Mouse (Mus musculus) MEL (cell line): Measurements from ENCODE around the gene Desi1. TPM values are rescaled to one million over a fixed set of nuclear protein-coding genes. Genes with fewer than 3 reads are reported as not detected.

Experiments
- DNase-seq: peaks from one replicate; pipeline ENCODE4 v3.0.0; 2011; ENCODE audit warnings: low read depth, low spot score
- H3K27ac ChIP-seq: 2 replicates; pipeline ENCODE4 v1.5.1; 2012; ENCODE audit warnings: low read depth, mild to moderate bottlenecking, control low read depth, low read length, moderate library complexity; ENCODE audit not compliant: control insufficient read depth
- H3K27me3 ChIP-seq, 2 experiments: fragments of 150-350 bp in 1 of 2; sonication (generic) in 1 of 2; 2 replicates each; pipeline ENCODE4 v1.6.1; 2012; ENCODE audit warnings: low read length in 2 of 2, mild to moderate bottlenecking in 2 of 2, improper control_type of control experiment in 1 of 2, moderate library complexity in 1 of 2; ENCODE audit not compliant: insufficient read depth in 2 of 2, control insufficient read depth in 1 of 2
- H3K36me3 ChIP-seq, 2 experiments: 2 replicates each; pipeline ENCODE4 v1.6.1; 2012 to 2014; ENCODE audit warnings: low read length in 2 of 2, improper control_type of control experiment in 1 of 2, inconsistent platforms in 1 of 2, mild to moderate bottlenecking in 1 of 2; ENCODE audit not compliant: insufficient read depth in 2 of 2, control insufficient read depth in 1 of 2
- H3K4me1 ChIP-seq, 2 experiments: fragments of 150-350 bp in 1 of 2; sonication (generic) in 1 of 2; 2 replicates each; pipeline ENCODE4 v1.6.1; 2012; ENCODE audit warnings: low read length in 2 of 2, improper control_type of control experiment in 1 of 2, mild to moderate bottlenecking in 1 of 2; ENCODE audit not compliant: insufficient read depth in 2 of 2, control insufficient read depth in 1 of 2
- H3K4me3 ChIP-seq, 2 experiments: fragments of 150-350 bp in 1 of 2; sonication (generic) in 1 of 2; 2 replicates each; pipeline ENCODE4 v1.5.1; 2012; ENCODE audit warnings: low read depth in 2 of 2, low read length in 2 of 2, mild to moderate bottlenecking in 2 of 2, moderate library complexity in 2 of 2, control low read depth in 1 of 2, improper control_type of control experiment in 1 of 2; ENCODE audit not compliant: control insufficient read depth in 1 of 2, insufficient read depth in 1 of 2
- H3K79me2 ChIP-seq: 2 replicates; pipeline ENCODE4 v1.6.1; 2012; ENCODE audit warnings: mild to moderate bottlenecking, low read length, moderate library complexity; ENCODE audit not compliant: control insufficient read depth, poor library complexity, insufficient read depth
- H3K9ac ChIP-seq: 2 replicates; pipeline ENCODE4 v1.6.1; 2012; ENCODE audit warnings: low read depth, mild to moderate bottlenecking, control low read depth, low read length, moderate library complexity; ENCODE audit not compliant: control insufficient read depth, poor library complexity, severe bottlenecking
- H3K9me3 ChIP-seq: fragments of 150-350 bp; sonication (generic); replicated peaks from 2 replicates; pipeline ENCODE4 v1.6.1; 2012; ENCODE audit warnings: mild to moderate bottlenecking, low read length, improper control_type of control experiment, moderate library complexity; ENCODE audit not compliant: insufficient read depth
- GABPA ChIP-seq: IDR thresholded peaks from 2 replicates; pipeline ENCODE4 v1.6.1; 2012; ENCODE audit warnings: low read depth, mild to moderate bottlenecking, inconsistent platforms, low read length, improper control_type of control experiment, moderate library complexity
- HCFC1 ChIP-seq: IDR thresholded peaks from 2 replicates; pipeline ENCODE4 v1.6.1; 2012; ENCODE audit warnings: low read depth, mild to moderate bottlenecking, inconsistent platforms, low read length, improper control_type of control experiment, moderate library complexity
- MAFK ChIP-seq: IDR thresholded peaks from 2 replicates; pipeline ENCODE4 v1.6.1; 2011; ENCODE audit warnings: low read depth, mild to moderate bottlenecking, low read length, improper control_type of control experiment, borderline replicate concordance
- MAX ChIP-seq: IDR thresholded peaks from 2 replicates; pipeline ENCODE4 v1.6.1; 2011; ENCODE audit warnings: low read length, improper control_type of control experiment
- POLR2A ChIP-seq, 2 experiments: IDR thresholded peaks; 2 replicates each; pipeline ENCODE4 v1.6.1; 2011 to 2012; ENCODE audit warnings: low read length in 2 of 2, mild to moderate bottlenecking in 2 of 2, control low read depth in 1 of 2, improper control_type of control experiment in 1 of 2, low read depth in 1 of 2, moderate library complexity in 1 of 2; ENCODE audit not compliant: control insufficient read depth in 1 of 2, insufficient read depth in 1 of 2, poor library complexity in 1 of 2
- UBTF ChIP-seq: IDR thresholded peaks from 2 replicates; pipeline ENCODE4 v1.6.1; 2012; ENCODE audit warnings: low read depth, mild to moderate bottlenecking, inconsistent platforms, low read length, improper control_type of control experiment, moderate library complexity, borderline replicate concordance; ENCODE audit not compliant: insufficient read depth
- polyA plus RNA-seq, 2 experiments: library from polyadenylated mRNA; stranded (reverse) in 1 of 2; unstranded in 1 of 2; fragments of >175 nt in 1 of 2; fragments of >200 nt in 1 of 2; gene quantifications; 2 replicates each; pipeline versions ENCODE4 v1.2.1 to v1.2.4; 2012; ENCODE audit warnings: low replicate concordance in 2 of 2, low read depth in 1 of 2; ENCODE audit not compliant: insufficient read length in 2 of 2, insufficient read depth in 1 of 2, missing spikeins in 1 of 2
- total RNA-seq: library from RNA; depleted of rRNA; stranded (reverse); fragments of 300-350 nt; gene quantifications from 2 replicates; pipeline ENCODE4 v1.2.3, GENCODE M21; 2012; rRNA removed

The Desi1 gene
- total and polyA plus RNA-seq, 3 experiments: 26.3 to 116 TPM; not detected in 1

DNA sequence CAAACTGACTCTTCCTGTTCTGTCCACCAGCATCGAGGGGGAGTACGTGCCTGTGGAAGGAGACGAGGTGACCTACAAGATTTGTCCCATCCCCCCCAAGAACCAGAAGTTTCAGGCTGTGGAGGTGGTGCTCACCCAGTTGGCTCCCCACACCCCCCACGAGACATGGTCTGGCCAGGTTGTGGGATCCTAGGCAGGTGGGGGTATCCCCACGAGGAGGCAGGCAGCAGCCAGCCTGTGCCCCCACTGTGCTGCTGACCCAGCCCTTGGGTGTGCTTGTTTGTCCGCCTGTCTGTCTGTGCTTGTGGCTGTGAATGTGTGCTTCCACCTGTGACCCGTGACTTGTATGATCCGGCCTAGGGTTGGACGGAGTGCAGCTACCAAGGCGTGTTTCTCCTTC, 84.6 kb downstream of the Desi1 start:
- Histone ChIP-seq H3K36me3 (no peaks in the 10 kb centered on the region), H3K27me3 (peaks cover 0 to 2% of the 10 kb centered on the region in 2 experiments; a peak in 1 of 4 replicates), H3K4me1 (no peaks in the 10 kb centered on the region), H3K9me3 (no peaks in the 10 kb centered on the region), H3K4me3 (no peak overlapping the region), H3K27ac (no peak overlapping the region), H3K79me2 (no peaks in the 10 kb centered on the region), H3K9ac (no peak overlapping the region)
- no peak for DNase-seq
- TF ChIP-seq MAX: no peak

DNA sequence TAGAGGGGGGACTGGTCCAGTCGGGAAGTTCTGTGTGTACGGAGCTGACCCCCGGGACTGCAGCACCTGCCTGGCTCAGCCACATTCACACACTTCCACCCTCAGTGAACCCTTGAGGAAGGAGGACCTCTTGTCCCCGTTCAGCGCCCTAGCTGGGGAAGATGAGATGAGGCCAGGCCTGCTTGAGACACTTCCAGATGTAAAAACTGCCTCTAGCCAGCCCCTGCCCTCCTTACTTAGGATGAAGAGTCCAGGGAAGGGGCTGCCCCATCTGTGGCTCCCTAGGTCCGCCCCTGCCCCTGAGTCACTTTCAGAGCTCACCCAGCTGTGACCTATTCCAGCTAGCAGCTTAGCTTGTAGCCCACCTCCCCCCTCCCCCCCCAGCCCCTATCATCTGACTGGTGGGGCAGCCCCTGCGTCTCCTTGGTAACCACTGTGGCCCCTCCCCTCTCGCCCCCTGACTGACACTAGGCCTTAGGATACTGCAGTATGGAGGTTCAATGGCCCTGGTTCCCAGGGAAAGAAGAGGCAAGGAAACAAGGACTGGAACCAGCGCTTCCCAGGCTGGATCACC, 90.4 kb downstream of the Desi1 start:
- TF ChIP-seq HCFC1: no peak
- TF ChIP-seq MAFK: no peak
- TF ChIP-seq GABPA: no peak
- TF ChIP-seq POLR2A (IDR thresholded peaks at IDR 0.05; ENCODE audit: control insufficient read depth in 1 of 2, insufficient read depth in 1 of 2, low read depth in 1 of 2, low read length in 2 of 2, poor library complexity in 1 of 2): no peak
- no peak for TF ChIP-seq UBTF
- peaks cover 0 to 3% of the 10 kb centered on the region in 2 experiments; a peak in 1 of 4 replicates for H3K4me1 ChIP-seq
- no peaks in the 10 kb centered on the region for H3K9me3 ChIP-seq
- DNase-seq: no peak
- H3K27me3 ChIP-seq: peaks cover 0 to 2% of the 10 kb centered on the region in 2 experiments; a peak in 1 of 4 replicates
- no peak overlapping the region for H3K9ac ChIP-seq
- H3K4me3 ChIP-seq: no peak overlapping the region
- no peaks in the 10 kb centered on the region for H3K36me3 ChIP-seq
- no peak overlapping the region for H3K27ac ChIP-seq
- no peaks in the 10 kb centered on the region for H3K79me2 ChIP-seq

Other genes starting within 250 kb of the Desi1 start
- 11.6 and 12.3 TPM in 2 replicates for gene Tef, start 231.4 kb downstream of the Desi1 start, total RNA-seq
- 10 to 100 TPM in 1 of 2 experiments, not detected in 1; 21.7 TPM for gene Tef, start 231.4 kb downstream of the Desi1 start, polyA plus RNA-seq
- 21.6 and 23.5 TPM in 2 replicates for gene Tob2, start 175.1 kb downstream of the Desi1 start, total RNA-seq
- 10 to 100 TPM in 1 of 2 experiments, not detected in 1; 20.7 TPM for gene Tob2, start 175.1 kb downstream of the Desi1 start, polyA plus RNA-seq
- gene Phf5a, start 162.0 kb downstream of the Desi1 start, total RNA-seq: 112 and 128 TPM in 2 replicates
- gene Phf5a, start 162.0 kb downstream of the Desi1 start, polyA plus RNA-seq: 100 to 1,000 TPM in 1 of 2 experiments, not detected in 1; 164 TPM
- gene Aco2, start 161.6 kb downstream of the Desi1 start, total RNA-seq: 241 and 248 TPM in 2 replicates
- gene Aco2, start 161.6 kb downstream of the Desi1 start, polyA plus RNA-seq: 1,000 to 10,000 TPM in 1 of 2 experiments, 100 to 1,000 TPM in 1; 447 to 1,242 TPM
- gene Polr3h, start 107.6 kb downstream of the Desi1 start, total RNA-seq: 87.9 and 109 TPM in 2 replicates
- gene Polr3h, start 107.6 kb downstream of the Desi1 start, polyA plus RNA-seq: 100 to 1,000 TPM in 1 of 2 experiments, not detected in 1; 304 TPM
- gene Csdc2, start 97.1 kb downstream of the Desi1 start, total RNA-seq: not detected in 2 replicates
- gene Csdc2, start 97.1 kb downstream of the Desi1 start, polyA plus RNA-seq: not detected
- 72.7 and 77.5 TPM in 2 replicates for gene Pmm1, start 72.9 kb downstream of the Desi1 start, total RNA-seq
- gene Pmm1, start 72.9 kb downstream of the Desi1 start, polyA plus RNA-seq: 100 to 1,000 TPM in 1 of 2 experiments, not detected in 1; 111 TPM
- gene 1700029P11Rik, start 53.3 kb downstream of the Desi1 start, total RNA-seq: not detected in 2 replicates
- gene 1700029P11Rik, start 53.3 kb downstream of the Desi1 start, polyA plus RNA-seq: under 1 TPM in 1 of 2 experiments, not detected in 1; 0.07 TPM
- gene Xrcc6, start 46.0 kb downstream of the Desi1 start, total RNA-seq: 90.3 and 108 TPM in 2 replicates
- 100 to 1,000 TPM in 1 of 2 experiments, not detected in 1; 108 TPM for gene Xrcc6, start 46.0 kb downstream of the Desi1 start, polyA plus RNA-seq
- gene Snu13, start 13.7 kb upstream of the Desi1 start, total RNA-seq: 262 and 297 TPM in 2 replicates
- gene Snu13, start 13.7 kb upstream of the Desi1 start, polyA plus RNA-seq: 100 to 1,000 TPM; 196 to 375 TPM
- gene 4930407I10Rik, start 25.3 kb upstream of the Desi1 start, total RNA-seq: not detected in 2 replicates
- gene 4930407I10Rik, start 25.3 kb upstream of the Desi1 start, polyA plus RNA-seq: not detected
- gene Mei1, start 36.1 kb upstream of the Desi1 start, total RNA-seq: not detected in 2 replicates
- gene Mei1, start 36.1 kb upstream of the Desi1 start, polyA plus RNA-seq: not detected
- 11.8 and 19.7 TPM in 2 replicates for gene Ccdc134, start 94.1 kb upstream of the Desi1 start, total RNA-seq
- 10 to 100 TPM in 1 of 2 experiments, not detected in 1; 17.5 TPM for gene Ccdc134, start 94.1 kb upstream of the Desi1 start, polyA plus RNA-seq
- 40.5 and 52.2 TPM in 2 replicates for gene Srebf2, start 113.3 kb upstream of the Desi1 start, total RNA-seq
- 100 to 1,000 TPM in 1 of 2 experiments, not detected in 1; 161 TPM for gene Srebf2, start 113.3 kb upstream of the Desi1 start, polyA plus RNA-seq
- not detected in 2 replicates for gene Shisa8, start 179.0 kb upstream of the Desi1 start, total RNA-seq
- under 1 TPM in 1 of 2 experiments, not detected in 1; 0.10 TPM for gene Shisa8, start 179.0 kb upstream of the Desi1 start, polyA plus RNA-seq
- 1.5 TPM in 2 replicates for gene Tnfrsf13c, start 190.5 kb upstream of the Desi1 start, total RNA-seq
- gene Tnfrsf13c, start 190.5 kb upstream of the Desi1 start, polyA plus RNA-seq: under 1 TPM in 1 of 2 experiments, not detected in 1; 0.63 TPM
- 23.5 and 23.7 TPM in 2 replicates for gene Cenpm, start 210.9 kb upstream of the Desi1 start, total RNA-seq
- 10 to 100 TPM in 1 of 2 experiments, not detected in 1; 56.3 TPM for gene Cenpm, start 210.9 kb upstream of the Desi1 start, polyA plus RNA-seq
- gene 1500009C09Rik, start 218.5 kb upstream of the Desi1 start, total RNA-seq: not detected in 2 replicates
- not detected for gene 1500009C09Rik, start 218.5 kb upstream of the Desi1 start, polyA plus RNA-seq
- gene Sept3, start 241.0 kb upstream of the Desi1 start, total RNA-seq: not detected in 2 replicates
- not detected for gene Sept3, start 241.0 kb upstream of the Desi1 start, polyA plus RNA-seq